Mouse (Mus musculus) kidney, adult 2 months (tissue): ENCODE results near the gene Cit.

ENCODE experiments used
- CTCF ChIP-seq: fragments of 200-500 bp; conservative IDR thresholded peaks from 2 replicates; pipeline ENCODE4 v1.5.1; 2011; ENCODE audit warnings: low read depth, mild to moderate bottlenecking, control low read depth, low read length, moderate library complexity, mixed read lengths; ENCODE audit not compliant: insufficient read depth, insufficient read length
- POLR2A ChIP-seq: fragments of 200-500 bp; IDR thresholded peaks from one replicate; pipeline ENCODE4 v1.6.1; 2011; ENCODE audit warnings: low read depth, low read length, control low read depth

- TF ChIP-seq POLR2A (no peak), CTCF (no peak)
Measured at GRCm38 (mm10) chr5:115924946-115925345, 79.9 kb downstream of the Cit start.
